Mouse (Mus musculus) neural tube, embryonic 11.5 days (tissue): ENCODE results near the gene Ppm1n. TPM values are rescaled to one million over a fixed set of nuclear protein-coding genes. Genes with fewer than 3 reads are reported as not detected.

Experiments used
- ATAC-seq: fragments of 200-750 bp; cut with Nextera tagmentation; 2 replicates; pipeline ENCODE4 v1.8.0; 2017; ENCODE audit warnings: moderate number of reproducible peaks, mild to moderate bottlenecking, moderate TSS enrichment, moderate library complexity; ENCODE audit not compliant: insufficient read depth, low FRiP score, low TSS enrichment
- DNase-seq: peaks from one replicate; pipeline ENCODE4 v3.0.0-alpha.2; 2015; ENCODE audit warnings: low spot score
- H3K27ac ChIP-seq: fragments of 300-500 bp; sonication (generic); 2 replicates; pipeline ENCODE4 v1.5.1; 2014; ENCODE audit warnings: low read depth, mild to moderate bottlenecking, low read length
- H3K27me3 ChIP-seq: fragments of 300-500 bp; sonication (generic); 2 replicates; pipeline ENCODE4 v1.6.1; 2014; ENCODE audit warnings: mild to moderate bottlenecking, low read length, mixed read lengths; ENCODE audit not compliant: control insufficient read depth, insufficient read depth
- H3K36me3 ChIP-seq: fragments of 300-500 bp; sonication (generic); 2 replicates; pipeline ENCODE4 v1.6.1; 2014; ENCODE audit warnings: mild to moderate bottlenecking, low read length, moderate library complexity, mixed read lengths; ENCODE audit not compliant: control insufficient read depth, insufficient read depth
- H3K4me1 ChIP-seq: fragments of 300-500 bp; sonication (generic); 2 replicates; pipeline ENCODE4 v1.6.1; 2014; ENCODE audit warnings: low read length, mixed read lengths; ENCODE audit not compliant: control insufficient read depth, insufficient read depth
- H3K4me2 ChIP-seq: fragments of 300-500 bp; sonication (generic); 2 replicates; pipeline ENCODE4 v1.6.1; 2014; ENCODE audit warnings: low read depth, mild to moderate bottlenecking, moderate library complexity
- H3K4me3 ChIP-seq: fragments of 300-500 bp; sonication (generic); 2 replicates; pipeline ENCODE4 v1.5.1; 2014; ENCODE audit warnings: low read depth, low read length
- H3K9ac ChIP-seq: fragments of 300-500 bp; sonication (generic); 2 replicates; pipeline ENCODE4 v1.6.1; 2014; ENCODE audit warnings: mild to moderate bottlenecking, low read length
- H3K9me3 ChIP-seq: fragments of 300-500 bp; sonication (generic); 2 replicates; pipeline ENCODE4 v1.6.1; 2016; ENCODE audit warnings: low read length; ENCODE audit not compliant: control insufficient read depth
- WGBS: fragments of 180-500 bp; shearing (Covaris S2); extraction: QIAGEN DNeasy Blood & Tissue Kit; methylation state at CpG from one replicate; pipeline ENCODE4 v1.1.7; 2014; 5-methylcytosine and 5-hydroxymethylcytosine counted together
- polyA plus RNA-seq: library from polyadenylated mRNA; unstranded; fragments of >200 nt; fragmentation: Nextera tagmentation; extraction: Ambion mirVana; gene quantifications from 2 replicates; pipeline ENCODE4 v1.2.1, GENCODE M21; 2014

The Ppm1n gene
- polyA plus RNA-seq, 1 experiment from 2014 or later = not detected

GRCm38 (mm10) chr7:19228793-19229148 is 51.1 kb downstream of the Ppm1n start:
- peak overlapping the region; percentile 84 for H3K4me2 ChIP-seq
- H3K9ac ChIP-seq = peak overlapping the region; percentile 68
- H3K4me3 ChIP-seq = peak overlapping the region; percentile 58
- ATAC-seq (no peak), DNase-seq (no peak)
- H3K36me3 ChIP-seq = no peaks in the 10 kb centered on the region; the same call in 1 of the 2 replicates
- H3K27me3 ChIP-seq = no peaks in the 10 kb centered on the region
- H3K4me1 ChIP-seq = peaks cover 10% of the 10 kb centered on the region
- H3K27ac ChIP-seq = 0 out of 2 replicates have a peak overlapping the region, but pooled peaks have one; percentile 45
- H3K9me3 ChIP-seq = no peaks in the 10 kb centered on the region
- WGBS = under 1% methylated on average over 14 of the region's 14 CpGs

- no peaks in the 10 kb centered on the region for H3K27me3 ChIP-seq
- H3K36me3 ChIP-seq = no peaks in the 10 kb centered on the region; the same call in 1 of the 2 replicates
- peak within 1 kb of the TSS; percentile 98 for H3K27ac ChIP-seq
- ATAC-seq (peak; percentile 98), DNase-seq (peak; percentile 99)
- H3K4me2 ChIP-seq = peak within 1 kb of the TSS; percentile 84
- H3K4me1 ChIP-seq = peaks cover 10% of the 10 kb centered on the region
- under 1% methylated on average over 85 of the region's 91 CpGs for WGBS
- H3K9me3 ChIP-seq = no peaks in the 10 kb centered on the region
- H3K9ac ChIP-seq = peak within 1 kb of the TSS; percentile 73
- H3K4me3 ChIP-seq = peak within 1 kb of the TSS; percentile 58
These were observed 51.7 kb downstream of the Ppm1n start, which contains the start of gene Opa3 for GRCm38 (mm10) chr7:19227883-19228792. Gene Opa3, plus strand, starts transcription at chr7:19228334.

DNA sequence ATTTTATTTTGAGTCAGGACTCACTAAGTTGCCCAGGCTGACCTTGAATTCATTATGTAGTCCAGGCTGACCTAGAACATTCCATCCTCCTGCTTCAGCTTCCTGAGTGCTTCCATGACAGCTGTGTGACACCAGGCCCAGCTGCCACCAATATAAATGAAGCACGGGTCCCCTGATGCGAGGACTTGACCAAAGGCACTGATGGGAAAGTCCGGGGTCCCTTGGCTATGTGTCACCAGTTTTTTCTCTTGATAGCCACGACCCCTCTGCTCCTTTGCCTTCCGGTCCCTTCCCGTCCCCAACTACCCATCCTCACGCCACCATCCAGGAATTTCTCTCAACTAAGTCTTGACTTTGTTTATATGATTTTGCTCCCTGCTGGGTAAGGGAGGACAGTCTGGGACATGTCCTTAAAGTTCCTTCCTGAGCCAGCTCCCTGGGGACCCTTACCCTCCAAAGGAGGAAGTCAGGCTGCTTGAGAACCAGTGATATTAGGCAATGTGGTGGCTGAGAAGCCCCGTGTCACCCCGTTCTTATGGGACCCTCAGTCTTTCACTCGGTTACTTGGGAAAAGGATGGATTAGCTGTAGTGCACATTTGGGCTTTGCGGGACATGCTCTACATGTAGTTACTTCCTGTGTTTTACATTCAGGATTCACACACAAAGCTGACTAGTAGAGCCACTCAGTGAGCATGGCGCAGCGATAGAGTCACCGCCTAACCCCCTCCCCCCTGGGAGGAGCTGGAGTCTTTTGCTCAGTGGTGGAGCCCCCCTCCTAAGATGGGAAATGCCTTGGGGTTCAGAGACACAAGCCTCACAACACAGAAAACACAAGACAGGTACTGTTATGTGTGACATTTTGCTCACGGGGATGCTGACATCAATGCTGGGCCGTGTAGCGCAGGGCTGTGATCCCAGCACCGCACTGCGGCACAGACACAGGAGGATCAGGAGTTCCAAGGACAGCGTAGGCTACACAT is 52.8 kb downstream of the Ppm1n start:
- Histone ChIP-seq H3K4me1 (peaks cover 10% of the 10 kb centered on the region), H3K27me3 (no peaks in the 10 kb centered on the region), H3K9me3 (no peaks in the 10 kb centered on the region), H3K9ac (peak overlapping the region; percentile 64), H3K4me3 (peak overlapping the region; percentile 58), H3K4me2 (peak overlapping the region; percentile 81), H3K36me3 (no peaks in the 10 kb centered on the region; the same call in 1 of the 2 replicates), H3K27ac (peak overlapping the region; percentile 82)
- ATAC-seq (peak; percentile 8; the same call in 1 of the 2 replicates), DNase-seq (no peak)
- WGBS = 18% methylated on average over 20 of the region's 20 CpGs

Other genes with a start within 250 kb of the Ppm1n start
- not detected in 2 replicates for gene Rsph6a, start 225.4 kb downstream of the Ppm1n start, polyA plus RNA-seq
- gene Dmwd, start 203.8 kb downstream of the Ppm1n start, polyA plus RNA-seq = 29.7 and 31.7 TPM in 2 replicates
- gene Dmpk, start 196.2 kb downstream of the Ppm1n start, polyA plus RNA-seq = 9.4 and 10.2 TPM in 2 replicates
- 6.3 and 7.4 TPM in 2 replicates for gene Six5, start 185.5 kb downstream of the Ppm1n start, polyA plus RNA-seq
- 1.3 and 1.4 TPM in 2 replicates for gene Gm4969, start 161.7 kb downstream of the Ppm1n start, polyA plus RNA-seq
- 10.1 and 10.6 TPM in 2 replicates for gene Fbxo46, start 160.2 kb downstream of the Ppm1n start, polyA plus RNA-seq
- 12.9 and 13.9 TPM in 2 replicates for gene Qpctl, start 130.8 kb downstream of the Ppm1n start, polyA plus RNA-seq
- 148 and 152 TPM in 2 replicates for gene Snrpd2, start 130.3 kb downstream of the Ppm1n start, polyA plus RNA-seq
- gene Gipr, start 113.9 kb downstream of the Ppm1n start, polyA plus RNA-seq = 0.69 and 0.76 TPM in 2 replicates
- gene Eml2, start 103.6 kb downstream of the Ppm1n start, polyA plus RNA-seq = 1.3 and 2.0 TPM in 2 replicates
- 2.4 and 2.6 TPM in 2 replicates for gene Gpr4, start 67.5 kb downstream of the Ppm1n start, polyA plus RNA-seq
- 43.7 and 45.9 TPM in 2 replicates for gene Opa3, start 51.7 kb downstream of the Ppm1n start, polyA plus RNA-seq
- 54.6 and 57.6 TPM in 2 replicates for gene Vasp, start 8.2 kb downstream of the Ppm1n start, polyA plus RNA-seq
- 58.2 and 60.2 TPM in 2 replicates for gene Rtn2, start 2.6 kb upstream of the Ppm1n start, polyA plus RNA-seq
- 0.07 TPM in 1 of 2 replicates, not detected in the other for gene Fosb, start 30.0 kb upstream of the Ppm1n start, polyA plus RNA-seq
- gene Ercc1, start 64.7 kb upstream of the Ppm1n start, polyA plus RNA-seq = 91.8 and 93.3 TPM in 2 replicates
- gene Cd3eap, start 79.4 kb upstream of the Ppm1n start, polyA plus RNA-seq = 17.8 and 18.0 TPM in 2 replicates
- gene Ppp1r13l, start 79.7 kb upstream of the Ppm1n start, polyA plus RNA-seq = 3.4 and 4.7 TPM in 2 replicates
- gene Ercc2, start 101.9 kb upstream of the Ppm1n start, polyA plus RNA-seq = 12.4 and 14.6 TPM in 2 replicates
- 3.2 and 3.4 TPM in 2 replicates for gene Klc3, start 124.0 kb upstream of the Ppm1n start, polyA plus RNA-seq
- gene Ckm, start 124.7 kb upstream of the Ppm1n start, polyA plus RNA-seq = 0.41 and 0.69 TPM in 2 replicates
- gene Mark4, start 178.8 kb upstream of the Ppm1n start, polyA plus RNA-seq = 14.1 and 16.4 TPM in 2 replicates
- gene Exoc3l2, start 183.3 kb upstream of the Ppm1n start, polyA plus RNA-seq = 1.2 and 1.6 TPM in 2 replicates
- 2.0 and 2.7 TPM in 2 replicates for gene Bloc1s3, start 228.3 kb upstream of the Ppm1n start, polyA plus RNA-seq
- gene Trappc6a, start 228.3 kb upstream of the Ppm1n start, polyA plus RNA-seq = 49.3 and 54.0 TPM in 2 replicates
- gene Nkpd1, start 237.8 kb upstream of the Ppm1n start, polyA plus RNA-seq = not detected in 2 replicates